Mouse (Mus musculus) lung, postnatal 0 days (tissue): ENCODE measurements around the gene Shisa7. TPM values are rescaled to one million over a fixed set of nuclear protein-coding genes. Genes with fewer than 3 reads are reported as not detected.

ENCODE experiments used
- ATAC-seq: fragments of 200-750 bp; cut with Nextera tagmentation; 2 replicates; pipeline ENCODE4 v1.8.0; 2017; ENCODE audit warnings: moderate library complexity
- DNase-seq: peaks from one replicate; pipeline ENCODE4 v3.0.0-alpha.2; 2016; ENCODE audit warnings: low spot score
- H3K27ac ChIP-seq: fragments of 300-500 bp; sonication (generic); 2 replicates; pipeline ENCODE4 v1.5.1; 2014; ENCODE audit warnings: antibody characterized with exemption, mild to moderate bottlenecking, low read length, mixed read lengths
- H3K27me3 ChIP-seq: fragments of 300-500 bp; sonication (generic); replicated peaks from 2 replicates; pipeline ENCODE4 v1.6.1; 2014; ENCODE audit warnings: low read length, mixed read lengths; ENCODE audit not compliant: insufficient read depth
- H3K36me3 ChIP-seq: fragments of 300-500 bp; sonication (generic); 2 replicates; pipeline ENCODE4 v1.6.1; 2014; ENCODE audit warnings: low read length, mixed read lengths; ENCODE audit not compliant: insufficient read depth
- H3K4me1 ChIP-seq: fragments of 300-500 bp; sonication (generic); 2 replicates; pipeline ENCODE4 v1.6.1; 2014; ENCODE audit warnings: antibody characterized with exemption, low read depth, low read length, mixed read lengths; ENCODE audit not compliant: insufficient read depth
- H3K4me2 ChIP-seq: fragments of 300-500 bp; sonication (generic); replicated peaks from 2 replicates; pipeline ENCODE4 v1.6.1; 2014; ENCODE audit warnings: low read depth, mild to moderate bottlenecking, low read length, moderate library complexity, mixed read lengths
- H3K4me3 ChIP-seq: fragments of 300-500 bp; sonication (generic); 2 replicates; pipeline ENCODE4 v1.5.1; 2014; ENCODE audit warnings: low read depth, low read length
- H3K9ac ChIP-seq: fragments of 300-500 bp; sonication (generic); replicated peaks from 2 replicates; pipeline ENCODE4 v1.6.1; 2014; ENCODE audit warnings: low read depth, mild to moderate bottlenecking
- H3K9me3 ChIP-seq: fragments of 300-500 bp; sonication (generic); 2 replicates; pipeline ENCODE4 v1.6.1; 2016; ENCODE audit warnings: low read length, mixed read lengths
- CTCF ChIP-seq: IDR thresholded peaks from 2 replicates; pipeline ENCODE4 v1.5.1; 2016; ENCODE audit warnings: antibody characterized with exemption, mild to moderate bottlenecking
- EP300 ChIP-seq: IDR thresholded peaks from 2 replicates; pipeline ENCODE4 v1.6.1; 2016; ENCODE audit warnings: antibody characterized with exemption, mild to moderate bottlenecking, control low read depth
- WGBS: fragments of 180-500 bp; shearing (Covaris S2); extraction: QIAGEN DNeasy Blood & Tissue Kit; methylation state at CpG from one replicate; pipeline ENCODE4 v1.1.7; 2014; 5-methylcytosine and 5-hydroxymethylcytosine counted together
- polyA plus RNA-seq: library from polyadenylated mRNA; unstranded; fragments of >200 nt; fragmentation: Nextera tagmentation; extraction: Ambion mirVana; gene quantifications from 2 replicates; pipeline ENCODE4 v1.2.1, GENCODE M21; 2015

The Shisa7 gene
- polyA plus RNA-seq, 1 experiment from 2014 or later, result 0.43 TPM

DNA sequence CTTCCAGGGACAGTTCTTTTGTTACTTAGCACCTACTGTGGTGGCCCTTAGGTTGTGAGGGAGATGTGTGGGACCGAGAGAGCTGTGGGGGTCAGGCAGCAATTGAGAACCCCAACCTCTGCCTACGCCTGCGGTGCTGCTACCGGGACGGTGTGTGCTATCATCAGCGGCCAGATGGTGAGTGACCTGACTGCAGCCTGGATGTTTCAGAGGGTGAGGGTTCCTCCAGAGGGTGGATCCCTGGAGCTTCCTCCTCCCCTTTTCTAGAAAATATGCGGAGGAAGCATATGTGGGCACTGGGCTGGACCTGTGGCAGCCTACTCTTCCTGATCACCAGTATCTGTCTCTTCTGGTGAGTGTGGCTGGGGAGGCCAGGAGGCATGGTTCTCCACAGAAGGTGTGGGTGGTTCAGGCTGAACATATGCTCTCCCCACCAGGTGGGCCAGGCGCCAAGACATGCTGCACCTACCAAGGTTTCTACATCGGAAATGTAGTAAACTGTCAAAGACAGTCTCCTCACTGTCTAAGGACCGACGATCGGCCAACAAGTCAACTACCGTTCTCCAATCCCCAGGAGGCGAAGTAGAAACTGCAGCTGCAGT is 60.7 kb downstream of the Shisa7 start:
- Histone ChIP-seq H3K4me1 (0 out of 2 replicates have a peak, but pooled peaks cover 7% of the 10 kb centered on the region), H3K9ac (no peak overlapping the region), H3K27me3 (no peaks in the 10 kb centered on the region), H3K36me3 (no peaks in the 10 kb centered on the region), H3K4me3 (no peak overlapping the region), H3K4me2 (no peak overlapping the region), H3K27ac (no peak overlapping the region), H3K9me3 (no peaks in the 10 kb centered on the region)
- ATAC-seq, result no peak
- DNase-seq, result no peak
- TF ChIP-seq CTCF (no peak), EP300 (no peak)
- 76% methylated on average over 14 of the region's 14 CpGs for WGBS

DNA sequence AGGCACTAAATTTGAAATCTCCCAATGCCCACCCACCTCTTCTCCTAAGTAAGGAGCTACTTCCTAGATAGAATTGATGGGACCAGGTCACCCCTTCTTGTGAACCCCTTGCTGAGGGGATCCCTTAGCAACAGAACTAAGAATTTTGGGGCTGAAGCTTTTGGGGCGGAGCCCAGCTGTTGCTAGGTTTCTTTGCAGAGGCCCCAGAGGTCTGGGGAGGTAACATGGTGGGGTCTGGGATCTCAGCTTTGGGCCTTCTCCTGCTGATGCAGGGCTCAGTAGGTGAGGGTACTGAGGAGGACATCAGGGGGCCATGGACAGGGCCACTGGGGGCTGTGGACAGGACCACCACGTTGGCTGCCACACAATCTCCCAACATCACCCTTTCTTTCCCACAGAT is 61.7 kb downstream of the Shisa7 start, which contains the start of the genes Il11 and Tmem190:
Il11 (minus strand) TSS at position 101 of the 400 bp plus-strand sequence.
Tmem190 (plus strand) TSS at position 179 of the 400 bp plus-strand sequence.
- TF ChIP-seq CTCF (no peak), EP300 (no peak)
- no peaks in the 10 kb centered on the region for H3K9me3 ChIP-seq
- H3K27ac ChIP-seq, result no peak within 1 kb of the TSS
- no peak within 1 kb of the TSS for H3K4me2 ChIP-seq
- H3K4me1 ChIP-seq, result 0 out of 2 replicates have a peak, but pooled peaks cover 4% of the 10 kb centered on the region
- H3K27me3 ChIP-seq, result no peaks in the 10 kb centered on the region
- H3K36me3 ChIP-seq, result no peaks in the 10 kb centered on the region
- no peak within 1 kb of the TSS for H3K9ac ChIP-seq
- ATAC-seq (no peak), DNase-seq (no peak)
- no peak within 1 kb of the TSS for H3K4me3 ChIP-seq
- WGBS, result 74% methylated on average over 2 of the region's 2 CpGs

DNA sequence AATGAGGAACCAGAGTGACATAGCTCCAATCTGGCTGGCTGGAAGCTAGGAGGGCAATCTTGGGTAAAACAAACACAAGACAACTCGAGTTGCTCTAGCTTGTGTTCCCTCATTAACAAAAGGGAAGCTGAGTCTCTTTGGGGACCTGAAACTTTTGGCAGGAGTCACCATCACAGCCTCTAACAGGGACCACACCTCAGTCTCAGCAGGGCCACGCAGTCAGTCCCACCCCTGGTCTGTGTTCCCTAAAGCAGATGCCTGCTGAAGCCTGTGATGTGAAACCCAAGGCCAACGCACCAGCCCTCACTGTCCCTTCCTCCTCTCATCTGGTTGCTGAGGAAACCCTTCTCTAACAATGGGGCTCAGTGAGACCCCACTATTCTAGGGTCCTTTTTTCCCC is 62.4 kb downstream of the Shisa7 start:
- 30% methylated on average over 3 of the region's 3 CpGs for WGBS
- Histone ChIP-seq H3K4me1 (0 out of 2 replicates have a peak, but pooled peaks cover 4% of the 10 kb centered on the region), H3K4me3 (no peak overlapping the region), H3K4me2 (no peak overlapping the region), H3K27me3 (peaks cover 3% of the 10 kb centered on the region), H3K9me3 (no peaks in the 10 kb centered on the region), H3K27ac (no peak overlapping the region), H3K36me3 (no peaks in the 10 kb centered on the region), H3K9ac (no peak overlapping the region)
- ATAC-seq (no peak), DNase-seq (no peak)
- TF ChIP-seq CTCF, result no peak
- TF ChIP-seq EP300, result no peak

DNA sequence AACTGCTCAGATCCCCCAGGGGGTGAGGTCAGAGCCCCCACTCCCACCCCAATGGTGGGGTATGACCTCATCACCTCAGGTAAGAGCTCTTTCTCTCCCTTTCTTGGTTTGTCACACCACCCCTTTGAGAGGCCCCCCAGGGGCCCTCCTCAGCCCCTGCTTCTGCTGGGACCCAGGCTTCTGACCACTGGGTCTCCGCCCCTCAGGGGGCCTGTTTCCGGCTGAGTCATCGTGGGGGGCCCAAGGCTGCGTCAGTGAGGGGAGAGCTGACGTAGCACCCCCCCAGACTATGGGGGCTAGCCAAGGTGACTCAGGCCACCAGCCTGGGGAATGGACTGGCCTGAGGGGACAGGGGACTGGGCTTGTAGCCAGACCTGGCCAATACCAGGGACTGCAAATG is 64.6 kb downstream of the Shisa7 start:
- Histone ChIP-seq H3K9ac (no peak overlapping the region), H3K4me3 (no peak overlapping the region), H3K27ac (no peak overlapping the region), H3K9me3 (no peaks in the 10 kb centered on the region), H3K4me1 (0 out of 2 replicates have a peak, but pooled peaks cover 4% of the 10 kb centered on the region), H3K4me2 (no peak overlapping the region), H3K36me3 (no peaks in the 10 kb centered on the region), H3K27me3 (peaks cover 13% of the 10 kb centered on the region)
- TF ChIP-seq EP300 (no peak), CTCF (no peak)
- no peak for DNase-seq
- WGBS, result 25% methylated on average over 5 of the region's 5 CpGs
- no peak for ATAC-seq

DNA sequence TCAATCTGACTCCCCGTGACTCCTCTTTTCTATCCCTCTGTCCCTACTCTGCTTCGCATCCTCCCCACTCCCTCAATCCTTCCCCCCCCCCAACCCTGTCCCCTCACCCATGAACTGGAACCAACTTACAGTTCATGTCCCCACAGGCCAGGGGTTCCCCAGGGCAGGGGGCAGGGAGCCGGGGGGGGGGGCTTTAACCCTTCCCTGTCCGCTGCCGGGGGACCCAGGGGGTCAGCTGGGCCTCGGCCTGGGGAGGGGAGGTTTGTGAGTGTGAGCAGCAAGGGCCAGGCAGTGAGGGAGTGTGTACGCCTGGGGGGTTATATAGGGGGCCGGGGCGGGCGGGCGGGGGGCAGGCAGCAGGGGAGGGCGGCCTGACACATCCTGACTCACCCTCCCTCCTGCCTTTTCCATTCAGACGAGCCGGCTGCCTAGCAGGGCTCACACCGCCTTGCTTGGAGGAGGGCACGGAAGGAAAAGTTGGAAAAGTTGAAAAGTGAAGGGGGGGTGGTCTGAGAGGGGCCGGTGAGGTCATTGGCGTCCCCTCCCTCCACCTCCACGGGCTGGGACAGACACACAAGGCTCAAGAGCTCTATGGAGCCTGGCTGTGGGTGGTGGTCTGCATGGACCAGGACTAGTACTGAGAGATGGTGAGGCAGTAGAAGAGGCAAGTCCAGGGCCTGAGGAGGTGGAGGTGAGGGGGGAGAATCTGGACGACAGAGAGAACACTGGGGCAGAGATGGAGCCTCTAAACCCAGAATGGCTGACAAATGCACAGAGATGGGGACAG is 66.5 kb downstream of the Shisa7 start:
- H3K36me3 ChIP-seq, result no peaks in the 10 kb centered on the region

More for the DNA sequence above, 66.5 kb downstream of the Shisa7 start:
- DNase-seq (no peak), ATAC-seq (no peak)
- H3K4me1 ChIP-seq, result 0 out of 2 replicates have a peak, but pooled peaks cover 4% of the 10 kb centered on the region
- H3K27ac ChIP-seq, result no peak overlapping the region
- H3K4me3 ChIP-seq, result no peak overlapping the region
- 11% methylated on average over 17 of the region's 20 CpGs for WGBS
- no peak overlapping the region for H3K9ac ChIP-seq
- no peaks in the 10 kb centered on the region for H3K9me3 ChIP-seq
- H3K27me3 ChIP-seq, result peaks cover 13% of the 10 kb centered on the region
- TF ChIP-seq EP300 (no peak), CTCF (no peak)
- H3K4me2 ChIP-seq, result no peak overlapping the region
